Mouse (Mus musculus) liver, adult 2 months (tissue): ENCODE measurements around the gene Smg1. TPM values are rescaled to one million over a fixed set of nuclear protein-coding genes. Genes with fewer than 3 reads are reported as not detected.
"Not testable (repeated sequence)": the region's sequence is repeated elsewhere in the genome, so short reads cannot be mapped to it uniquely, and the experiment has no call there.

Source experiments
- DNase-seq: peaks from one replicate; pipeline ENCODE4 v3.0.0-alpha.2; 2011; ENCODE audit warnings: low read depth, low spot score; ENCODE audit errors: extremely low read depth
- H3K27ac ChIP-seq: fragments of 200-500 bp; replicated peaks from 2 replicates; pipeline ENCODE4 v1.5.1; 2012; ENCODE audit warnings: low read depth, mild to moderate bottlenecking, control low read depth, inconsistent platforms, low read length; ENCODE audit not compliant: insufficient read depth
- H3K27me3 ChIP-seq: fragments of 200-500 bp; 2 replicates; pipeline ENCODE4 v1.6.1; 2012; ENCODE audit warnings: mild to moderate bottlenecking, moderate library complexity, low read length, inconsistent platforms; ENCODE audit not compliant: control insufficient read depth, insufficient read depth
- H3K36me3 ChIP-seq: fragments of 200-500 bp; 2 replicates; pipeline ENCODE4 v1.6.1; 2012; ENCODE audit warnings: low read length, inconsistent platforms; ENCODE audit not compliant: control insufficient read depth, insufficient read depth
- H3K4me1 ChIP-seq: fragments of 200-500 bp; 2 replicates; pipeline ENCODE4 v1.6.1; 2011; ENCODE audit warnings: low read length; ENCODE audit not compliant: control insufficient read depth, insufficient read depth
- H3K4me3 ChIP-seq: fragments of 200-500 bp; 2 replicates; pipeline ENCODE4 v1.5.1; 2011; ENCODE audit warnings: low read depth, mild to moderate bottlenecking, control low read depth, low read length, moderate library complexity; ENCODE audit not compliant: insufficient read depth
- H3K79me2 ChIP-seq: fragments of 200-500 bp; 2 replicates; pipeline ENCODE4 v1.6.1; 2012; ENCODE audit warnings: inconsistent platforms, mild to moderate bottlenecking, low read length, moderate library complexity; ENCODE audit not compliant: control insufficient read depth, insufficient read depth
- H3K9ac ChIP-seq: fragments of 200-500 bp; 2 replicates; pipeline ENCODE4 v1.6.1; 2012; ENCODE audit warnings: low read depth, mild to moderate bottlenecking, control low read depth, inconsistent platforms, low read length
- CTCF ChIP-seq: fragments of 200-500 bp; IDR thresholded peaks from 2 replicates; pipeline ENCODE4 v1.5.1; 2011; ENCODE audit warnings: low read depth, low read length, control low read depth
- POLR2A ChIP-seq: fragments of 200-500 bp; IDR thresholded peaks from 2 replicates; pipeline ENCODE4 v1.6.1; 2011; ENCODE audit warnings: low read length, control low read depth; ENCODE audit not compliant: insufficient read depth; ENCODE audit errors: extremely low read depth
- WGBS: fragments of 180-500 bp; shearing (Covaris S2); methylation state at CpG from one replicate; pipeline ENCODE4 v1.1.7; 2018; 5-methylcytosine and 5-hydroxymethylcytosine counted together
- polyA plus RNA-seq: library from polyadenylated mRNA; depleted of rRNA; stranded (reverse); fragments of >200 nt; gene quantifications from 2 replicates; pipeline ENCODE4 v1.2.3, GENCODE M21; 2012
- total RNA-seq: library from RNA; depleted of rRNA; stranded (reverse); fragments of >200 nt; gene quantifications from 2 replicates; pipeline ENCODE4 v1.2.3, GENCODE M21; 2014

Gene Smg1
- total and polyA plus RNA-seq, 2 experiments, result 5.7 to 27.9 TPM

GRCm38 (mm10) chr7:118181123-118181522, 62.3 kb downstream of the Smg1 start:
- WGBS, result 83% methylated on average over 3 of the region's 3 CpGs
- no peak overlapping the region for H3K27ac ChIP-seq
- no peaks in the 10 kb centered on the region for H3K4me1 ChIP-seq
- H3K9ac ChIP-seq, result no peak overlapping the region
- peaks cover 68% of the 10 kb centered on the region for H3K36me3 ChIP-seq
- DNase-seq, result no peak
- H3K79me2 ChIP-seq, result no peaks in the 10 kb centered on the region
- TF ChIP-seq POLR2A, result no peak
- no peak for TF ChIP-seq CTCF
- H3K4me3 ChIP-seq, result no peak overlapping the region
- H3K27me3 ChIP-seq, result no peaks in the 10 kb centered on the region

- TF ChIP-seq CTCF (no peak), POLR2A (no peak)
- DNase-seq, result no peak
- Histone ChIP-seq H3K4me3 (no peak overlapping the region), H3K9ac (no peak overlapping the region), H3K27me3 (no peaks in the 10 kb centered on the region), H3K79me2 (no peaks in the 10 kb centered on the region), H3K36me3 (peaks cover 65% of the 10 kb centered on the region), H3K4me1 (no peaks in the 10 kb centered on the region), H3K27ac (no peak overlapping the region)
- 95% methylated on average over 3 of the region's 3 CpGs for WGBS
These were observed 63.7 kb downstream of the Smg1 start for GRCm38 (mm10) chr7:118179782-118180181.

GRCm38 (mm10) chr7:118175821-118176355, 67.6 kb downstream of the Smg1 start:
- Histone ChIP-seq H3K79me2 (no peaks in the 10 kb centered on the region; the same call in 1 of the 2 replicates), H3K27ac (no peak overlapping the region), H3K4me3 (no peak overlapping the region), H3K36me3 (peaks cover 72% of the 10 kb centered on the region), H3K4me1 (no peaks in the 10 kb centered on the region), H3K9ac (no peak overlapping the region), H3K27me3 (no peaks in the 10 kb centered on the region)
- WGBS, result 73% methylated on average over 1 of the region's 1 CpGs
- TF ChIP-seq POLR2A (no peak), CTCF (no peak)
- no peak for DNase-seq

GRCm38 (mm10) chr7:118170125-118170524, 73.3 kb downstream of the Smg1 start:
- H3K27me3 ChIP-seq, H3K79me2 ChIP-seq, H3K4me1 ChIP-seq, H3K27ac ChIP-seq, H3K4me3 ChIP-seq, H3K9ac ChIP-seq, DNase-seq: not testable (repeated sequence)
- H3K36me3 ChIP-seq, result peaks cover 71% of the 10 kb centered on the region
- 90% methylated on average over 2 of the region's 2 CpGs for WGBS

- no peak overlapping the region for H3K4me3 ChIP-seq
- H3K27me3 ChIP-seq, result no peaks in the 10 kb centered on the region
- WGBS, result 97% methylated on average over 8 of the region's 8 CpGs
- H3K36me3 ChIP-seq, result peaks cover 56% of the 10 kb centered on the region
- DNase-seq, result no peak
- TF ChIP-seq POLR2A (no peak), CTCF (no peak)
- H3K4me1 ChIP-seq, result no peaks in the 10 kb centered on the region
- no peak overlapping the region for H3K27ac ChIP-seq
- H3K79me2 ChIP-seq, result no peaks in the 10 kb centered on the region
- no peak overlapping the region for H3K9ac ChIP-seq
These were observed 80.5 kb downstream of the Smg1 start for GRCm38 (mm10) chr7:118163006-118163405.

GRCm38 (mm10) chr7:118160121-118160520, 83.3 kb downstream of the Smg1 start:
- Histone ChIP-seq H3K4me1 (no peaks in the 10 kb centered on the region), H3K4me3 (no peak overlapping the region), H3K27me3 (no peaks in the 10 kb centered on the region), H3K36me3 (peaks cover 52% of the 10 kb centered on the region), H3K79me2 (no peaks in the 10 kb centered on the region), H3K27ac (no peak overlapping the region), H3K9ac (no peak overlapping the region)
- DNase-seq, result no peak
- 75% methylated on average over 3 of the region's 3 CpGs for WGBS
- TF ChIP-seq CTCF (no peak), POLR2A (no peak)

GRCm38 (mm10) chr7:118156461-118156860, 87.0 kb downstream of the Smg1 start:
- H3K4me3 ChIP-seq, result no peak overlapping the region
- WGBS, result 94% methylated on average over 7 of the region's 7 CpGs
- DNase-seq, result no peak
- no peak overlapping the region for H3K27ac ChIP-seq
- no peaks in the 10 kb centered on the region for H3K4me1 ChIP-seq
- H3K9ac ChIP-seq, result no peak overlapping the region
- peaks cover 70% of the 10 kb centered on the region for H3K36me3 ChIP-seq
- no peaks in the 10 kb centered on the region for H3K27me3 ChIP-seq
- no peaks in the 10 kb centered on the region for H3K79me2 ChIP-seq
- no peak for TF ChIP-seq CTCF
- no peak for TF ChIP-seq POLR2A
